Mouse (Mus musculus): ENCODE data around the gene Cfap77. TPM values are rescaled to one million over a fixed set of nuclear protein-coding genes. Genes with fewer than 3 reads are reported as not detected.

The Cfap77 gene
- polyA plus RNA-seq, 1 experiment from 2014 or later = 0.14 TPM

GRCm38 (mm10) chr2:28917156-28917517 lies 137.7 kb downstream of the Cfap77 start:
- Histone ChIP-seq H3K4me3 (replicated peaks; ENCODE audit: low read depth, low read length) (no peak overlapping the region), H3K9me3 (replicated peaks; ENCODE audit: low read length) (no peaks in the 10 kb centered on the region), H3K27ac (no peak overlapping the region), H3K27me3 (ENCODE audit: insufficient read depth, low read length) (peaks cover 91% of the 10 kb centered on the region), H3K36me3 (ENCODE audit: insufficient read depth, low read length) (no peaks in the 10 kb centered on the region), H3K4me2 (ENCODE audit: low read length) (no peak overlapping the region), H3K4me1 (replicated peaks; ENCODE audit: insufficient read depth, low read length) (no peaks in the 10 kb centered on the region), H3K9ac (ENCODE audit: low read depth, low read length) (no peak overlapping the region)
- TF ChIP-seq CTCF (IDR thresholded peaks at IDR 0.05; ENCODE audit: low read depth) = no peak
- DNase-seq (ENCODE audit: low spot score) = no peak
- no peak for ATAC-seq (replicated peaks; ENCODE audit: low FRiP score, low read depth)
- 8% methylated on average over 11 of the region's 11 CpGs for WGBS

- no peaks in the 10 kb centered on the region for H3K4me1 ChIP-seq (replicated peaks; ENCODE audit: insufficient read depth, low read length)
- no peaks in the 10 kb centered on the region for H3K9me3 ChIP-seq (replicated peaks; ENCODE audit: low read length)
- 3% methylated on average over 18 of the region's 18 CpGs for WGBS
- H3K27me3 ChIP-seq (ENCODE audit: insufficient read depth, low read length) = peaks cover 91% of the 10 kb centered on the region
- no peak within 1 kb of the TSS for H3K9ac ChIP-seq (ENCODE audit: low read depth, low read length)
- DNase-seq (ENCODE audit: low spot score) (no peak), ATAC-seq (replicated peaks; ENCODE audit: low FRiP score, low read depth) (no peak)
- no peak for TF ChIP-seq CTCF (IDR thresholded peaks at IDR 0.05; ENCODE audit: low read depth)
- H3K4me3 ChIP-seq (replicated peaks; ENCODE audit: low read depth, low read length) = no peak within 1 kb of the TSS
- H3K4me2 ChIP-seq (ENCODE audit: low read length) = peak within 1 kb of the TSS; percentile 27; the same call in 1 of the 2 replicates
- H3K36me3 ChIP-seq (ENCODE audit: insufficient read depth, low read length) = no peaks in the 10 kb centered on the region
- H3K27ac ChIP-seq = no peak within 1 kb of the TSS
These were observed 138.4 kb downstream of the Cfap77 start, which contains the start of gene Barhl1 for GRCm38 (mm10) chr2:28916513-28916865. Gene Barhl1 (minus strand): TSS chr2:28916668.

DNA sequence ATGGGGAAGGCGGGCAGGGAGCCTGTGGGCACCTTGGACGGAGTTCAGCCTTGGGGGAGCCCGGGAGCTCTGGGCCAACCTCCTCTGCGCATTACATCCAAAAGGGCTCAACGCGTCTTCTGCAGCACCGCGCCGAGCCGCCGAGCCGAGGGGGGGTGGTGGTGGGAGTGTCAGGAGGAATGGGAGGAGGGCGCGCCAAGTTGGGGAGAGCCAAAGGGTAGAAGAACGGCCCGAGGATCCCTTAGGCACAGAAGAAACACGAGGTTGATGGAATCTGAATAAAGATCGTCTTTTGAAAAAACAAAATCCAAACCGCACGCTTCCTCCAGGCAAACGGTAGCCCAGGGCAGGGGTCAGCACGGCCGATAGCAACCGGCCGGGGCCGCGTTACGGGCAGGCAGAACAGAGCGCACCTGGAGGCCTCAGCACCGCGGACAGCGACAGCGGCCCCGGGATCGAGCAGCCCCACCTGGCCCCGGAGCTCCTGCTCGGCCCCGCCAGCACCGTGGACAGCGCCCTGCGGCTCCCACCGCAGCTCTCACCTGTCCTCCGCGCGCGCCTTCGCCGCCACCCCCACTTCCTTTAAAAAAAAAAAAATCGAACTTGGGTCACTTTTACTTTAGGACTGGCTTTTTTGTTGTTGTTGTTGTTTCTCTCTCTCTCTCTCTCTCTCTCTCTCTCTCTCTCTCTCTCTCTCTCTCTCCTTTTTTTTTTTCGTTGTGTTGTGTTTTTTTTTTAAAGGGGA lies 138.9 kb downstream of the Cfap77 start:
- Histone ChIP-seq H3K9me3 (replicated peaks; ENCODE audit: low read length) (no peaks in the 10 kb centered on the region), H3K27ac (no peak overlapping the region), H3K36me3 (ENCODE audit: insufficient read depth, low read length) (no peaks in the 10 kb centered on the region), H3K4me2 (ENCODE audit: low read length) (0 out of 2 replicates have a peak overlapping the region, but pooled peaks have one; percentile 5), H3K9ac (ENCODE audit: low read depth, low read length) (no peak overlapping the region), H3K27me3 (ENCODE audit: insufficient read depth, low read length) (peaks cover 93% of the 10 kb centered on the region), H3K4me3 (replicated peaks; ENCODE audit: low read depth, low read length) (no peak overlapping the region), H3K4me1 (replicated peaks; ENCODE audit: insufficient read depth, low read length) (no peaks in the 10 kb centered on the region)
- no peak for TF ChIP-seq CTCF (IDR thresholded peaks at IDR 0.05; ENCODE audit: low read depth)
- under 1% methylated on average over 50 of the region's 50 CpGs for WGBS
- ATAC-seq (replicated peaks; ENCODE audit: low FRiP score, low read depth) = peak; percentile 79; the same call in 1 of the 2 replicates
- DNase-seq (ENCODE audit: low spot score) = peak; percentile 61

GRCm38 (mm10) chr2:28915104-28915738 lies 139.6 kb downstream of the Cfap77 start:
- 1% methylated on average over 22 of the region's 22 CpGs for WGBS
- Histone ChIP-seq H3K4me2 (ENCODE audit: low read length) (no peak overlapping the region), H3K27me3 (ENCODE audit: insufficient read depth, low read length) (peaks cover 97% of the 10 kb centered on the region), H3K9ac (ENCODE audit: low read depth, low read length) (no peak overlapping the region), H3K27ac (no peak overlapping the region), H3K36me3 (ENCODE audit: insufficient read depth, low read length) (no peaks in the 10 kb centered on the region), H3K4me3 (replicated peaks; ENCODE audit: low read depth, low read length) (no peak overlapping the region), H3K4me1 (replicated peaks; ENCODE audit: insufficient read depth, low read length) (no peaks in the 10 kb centered on the region), H3K9me3 (replicated peaks; ENCODE audit: low read length) (no peaks in the 10 kb centered on the region)
- DNase-seq (ENCODE audit: low spot score) = no peak
- TF ChIP-seq CTCF (IDR thresholded peaks at IDR 0.05; ENCODE audit: low read depth) = no peak
- ATAC-seq (replicated peaks; ENCODE audit: low FRiP score, low read depth) = no peak

- 6% methylated on average over 2 of the region's 2 CpGs for WGBS
These were observed 140.7 kb downstream of the Cfap77 start for GRCm38 (mm10) chr2:28914121-28914520.

DNA sequence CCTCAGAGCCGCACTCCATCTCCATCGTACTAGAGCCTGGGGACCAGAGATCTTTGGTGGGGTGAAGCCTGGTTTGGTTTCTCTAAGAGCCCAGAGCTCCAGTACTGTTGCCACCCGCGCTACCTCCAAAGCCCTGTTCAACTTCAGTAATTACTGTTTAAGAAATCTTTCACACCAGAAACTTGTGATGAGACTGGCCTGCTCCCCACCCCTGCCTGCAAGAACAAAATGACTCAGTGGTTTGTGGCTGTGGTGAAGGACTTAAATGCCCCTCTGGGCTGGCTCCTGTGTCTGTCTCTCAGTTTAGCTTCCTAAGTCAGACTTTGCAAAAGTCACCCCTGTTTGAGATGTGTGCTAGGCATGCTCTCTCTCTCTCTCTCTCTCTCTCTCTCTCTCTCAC lies 141.9 kb downstream of the Cfap77 start:
- Histone ChIP-seq H3K36me3 (ENCODE audit: insufficient read depth, low read length) (no peaks in the 10 kb centered on the region), H3K9me3 (replicated peaks; ENCODE audit: low read length) (no peaks in the 10 kb centered on the region), H3K4me1 (replicated peaks; ENCODE audit: insufficient read depth, low read length) (peaks cover 14% of the 10 kb centered on the region; the same call in 1 of the 2 replicates), H3K27ac (no peak overlapping the region), H3K9ac (ENCODE audit: low read depth, low read length) (no peak overlapping the region), H3K4me2 (ENCODE audit: low read length) (no peak overlapping the region), H3K27me3 (ENCODE audit: insufficient read depth, low read length) (peaks cover 95% of the 10 kb centered on the region), H3K4me3 (replicated peaks; ENCODE audit: low read depth, low read length) (no peak overlapping the region)
- WGBS = 3% methylated on average over 4 of the region's 4 CpGs
- ATAC-seq (replicated peaks; ENCODE audit: low FRiP score, low read depth) (no peak), DNase-seq (ENCODE audit: low spot score) (no peak)
- no peak for TF ChIP-seq CTCF (IDR thresholded peaks at IDR 0.05; ENCODE audit: low read depth)

More at GRCm38 (mm10) chr2:28914121-28914520, 140.7 kb downstream of the Cfap77 start:
- TF ChIP-seq CTCF (IDR thresholded peaks at IDR 0.05; ENCODE audit: low read depth) = no peak
- no peak overlapping the region for H3K4me2 ChIP-seq (ENCODE audit: low read length)
- no peaks in the 10 kb centered on the region for H3K9me3 ChIP-seq (replicated peaks; ENCODE audit: low read length)
- H3K27me3 ChIP-seq (ENCODE audit: insufficient read depth, low read length) = peaks cover 99% of the 10 kb centered on the region
- no peak for DNase-seq (ENCODE audit: low spot score)
- no peak for ATAC-seq (replicated peaks; ENCODE audit: low FRiP score, low read depth)
- H3K36me3 ChIP-seq (ENCODE audit: insufficient read depth, low read length) = no peaks in the 10 kb centered on the region
- H3K9ac ChIP-seq (ENCODE audit: low read depth, low read length) = no peak overlapping the region
- no peak overlapping the region for H3K4me3 ChIP-seq (replicated peaks; ENCODE audit: low read depth, low read length)
- H3K27ac ChIP-seq = no peak overlapping the region
- 0 out of 2 replicates have a peak, but pooled peaks cover 5% of the 10 kb centered on the region for H3K4me1 ChIP-seq (replicated peaks; ENCODE audit: insufficient read depth, low read length)

Measured in kidney, postnatal 0 days (tissue).